Mouse (Mus musculus) adrenal gland, postnatal 4 days (tissue): ENCODE results near the gene Hook2. TPM values are rescaled to one million over a fixed set of nuclear protein-coding genes. Genes with fewer than 3 reads are reported as not detected.

ENCODE experiments used
- DNase-seq, 2 experiments: peaks; one replicate each; pipeline ENCODE4 v3.0.0; 2021 to 2022; ENCODE audit warnings: low spot score in 2 of 2, mixed read lengths in 2 of 2
- total RNA-seq, 2 experiments: library from RNA; stranded (reverse); gene quantifications; 2 replicates each; pipeline ENCODE4 v1.2.3; 2021

Gene Hook2
- total RNA-seq, 2 experiments from 2014 or later, result 10.6 to 13.8 TPM

- peak; percentile 83 to 94 for DNase-seq
Measured at GRCm38 (mm10) chr8:85026670-85027515, 36.5 kb downstream of the Hook2 start, which contains the start of gene Trir. TSS of gene Trir (plus strand) at chr8:85026823.

GRCm38 (mm10) chr8:85027516-85027855, 37.1 kb downstream of the Hook2 start:
- no peak for DNase-seq

GRCm38 (mm10) chr8:85027922-85028321, 37.5 kb downstream of the Hook2 start:
- DNase-seq, result no peak

- no peak for DNase-seq
Measured at GRCm38 (mm10) chr8:85029271-85029670, 38.9 kb downstream of the Hook2 start.

- no peak for DNase-seq
Measured at GRCm38 (mm10) chr8:85032622-85033311, 42.4 kb downstream of the Hook2 start.

GRCm38 (mm10) chr8:85033867-85034266, 43.5 kb downstream of the Hook2 start:
- DNase-seq, result no peak

GRCm38 (mm10) chr8:85034764-85035163, 44.4 kb downstream of the Hook2 start:
- peak in 1 of 2 experiments; percentile 60 for DNase-seq

- DNase-seq, result no peak
Measured at GRCm38 (mm10) chr8:85035165-85035727, 44.8 kb downstream of the Hook2 start.

GRCm38 (mm10) chr8:85035728-85036310, 45.4 kb downstream of the Hook2 start:
- DNase-seq, result no peak

- no peak for DNase-seq
Measured at GRCm38 (mm10) chr8:85036381-85036717, 45.9 kb downstream of the Hook2 start.

- DNase-seq, result peak; percentile 84 to 86
Measured at GRCm38 (mm10) chr8:85036718-85037365, 46.4 kb downstream of the Hook2 start, which contains the start of gene Tnpo2. TSS of gene Tnpo2 (plus strand) at chr8:85036915.

- no peak for DNase-seq
Measured at GRCm38 (mm10) chr8:85037366-85037680, 46.9 kb downstream of the Hook2 start.

GRCm38 (mm10) chr8:85037681-85038531, 47.5 kb downstream of the Hook2 start:
- peak in 1 of 2 experiments; percentile 32 for DNase-seq

- DNase-seq, result no peak
Measured at GRCm38 (mm10) chr8:85043619-85044018, 53.2 kb downstream of the Hook2 start.

Other genes starting within 250 kb of the Hook2 start
- gene Nfix, start 190.3 kb upstream of the Hook2 start, total RNA-seq, result 100 to 1,000 TPM; 134 to 137 TPM
- 1 to 10 TPM; 5.7 to 6.7 TPM for gene Dand5, start 167.8 kb upstream of the Hook2 start, total RNA-seq
- gene Gadd45gip1, start 159.1 kb upstream of the Hook2 start, total RNA-seq, result 10 to 100 TPM; 46.9 to 48.0 TPM
- 10 to 100 TPM; 86.4 to 93.8 TPM for gene Rad23a, start 149.9 kb upstream of the Hook2 start, total RNA-seq
- 100 to 1,000 TPM; 480 to 531 TPM for gene Calr, start 143.7 kb upstream of the Hook2 start, total RNA-seq
- 10 to 100 TPM; 61.0 to 63.6 TPM for gene Farsa, start 133.6 kb upstream of the Hook2 start, total RNA-seq
- 10 to 100 TPM; 20.0 to 22.5 TPM for gene Syce2, start 118.5 kb upstream of the Hook2 start, total RNA-seq
- gene Gcdh, start 96.7 kb upstream of the Hook2 start, total RNA-seq, result 10 to 100 TPM; 55.0 to 56.0 TPM
- gene Klf1, start 88.7 kb upstream of the Hook2 start, total RNA-seq, result 1 to 10 TPM; 2.7 to 6.8 TPM
- gene Dnase2a, start 82.0 kb upstream of the Hook2 start, total RNA-seq, result 10 to 100 TPM; 10.4 to 11.5 TPM
- 1 to 10 TPM; 8.3 to 8.5 TPM for gene Mast1, start 53.2 kb upstream of the Hook2 start, total RNA-seq
- gene Rtbdn, start 43.6 kb upstream of the Hook2 start, total RNA-seq, result under 1 TPM; 0.23 to 0.31 TPM
- not detected for gene Gm49661, start 21.2 kb upstream of the Hook2 start, total RNA-seq
- gene Prdx2, start 21.0 kb upstream of the Hook2 start, total RNA-seq, result 100 to 1,000 TPM; 617 to 655 TPM
- gene Rnaseh2a, start 20.8 kb upstream of the Hook2 start, total RNA-seq, result 100 to 1,000 TPM; 122 to 138 TPM
- gene Junb, start 11.9 kb upstream of the Hook2 start, total RNA-seq, result 10 to 100 TPM; 26.1 to 28.9 TPM
- gene Best2, start 23.9 kb downstream of the Hook2 start, total RNA-seq, result not detected
- 10 to 100 TPM; 77.7 to 83.2 TPM for gene Asna1, start 34.7 kb downstream of the Hook2 start, total RNA-seq
- gene Trir, start 36.2 kb downstream of the Hook2 start, total RNA-seq, result 100 to 1,000 TPM; 179 to 188 TPM
- 10 to 100 TPM; 70.8 to 86.8 TPM for gene Tnpo2, start 46.3 kb downstream of the Hook2 start, total RNA-seq
- 10 to 100 TPM; 36.5 to 39.8 TPM for gene Fbxw9, start 69.5 kb downstream of the Hook2 start, total RNA-seq
- not detected for gene Gm5741, start 77.4 kb downstream of the Hook2 start, total RNA-seq
- 10 to 100 TPM; 43.0 to 48.2 TPM for gene Dhps, start 81.2 kb downstream of the Hook2 start, total RNA-seq
- gene Wdr83os, start 90.1 kb downstream of the Hook2 start, total RNA-seq, result 10 to 100 TPM; 77.8 to 80.6 TPM
- gene Wdr83, start 90.7 kb downstream of the Hook2 start, total RNA-seq, result 10 to 100 TPM; 31.2 to 33.8 TPM
- 10 to 100 TPM; 69.1 to 69.2 TPM for gene Man2b1, start 92.7 kb downstream of the Hook2 start, total RNA-seq
- gene Zfp791, start 132.5 kb downstream of the Hook2 start, total RNA-seq, result 1 to 10 TPM; 3.7 to 4.3 TPM
- not detected for gene Cks1brt, start 161.3 kb downstream of the Hook2 start, total RNA-seq
- gene Olfr371, start 235.4 kb downstream of the Hook2 start, total RNA-seq, result not detected